Mouse (Mus musculus) hindbrain, embryonic 14.5 days (tissue): ENCODE data around the gene Ncoa3. TPM values are rescaled to one million over a fixed set of nuclear protein-coding genes. Genes with fewer than 3 reads are reported as not detected.

Experiments
- ATAC-seq: fragments of 200-750 bp; cut with Nextera tagmentation; 2 replicates; pipeline ENCODE4 v1.8.0; 2017; ENCODE audit warnings: moderate number of reproducible peaks, mild to moderate bottlenecking, moderate TSS enrichment, moderate library complexity; ENCODE audit not compliant: low FRiP score
- DNase-seq: peaks from one replicate; pipeline ENCODE4 v3.0.0-alpha.2; 2015; ENCODE audit warnings: low spot score
- H3K27ac ChIP-seq: fragments of 300-500 bp; sonication (generic); 2 replicates; pipeline ENCODE4 v1.5.1; 2014; ENCODE audit warnings: mild to moderate bottlenecking, moderate library complexity
- H3K27me3 ChIP-seq: fragments of 300-500 bp; sonication (generic); 2 replicates; pipeline ENCODE4 v1.6.1; 2014; ENCODE audit warnings: mild to moderate bottlenecking, low read length, mixed read lengths; ENCODE audit not compliant: control insufficient read depth, insufficient read depth
- H3K36me3 ChIP-seq: fragments of 300-500 bp; sonication (generic); replicated peaks from 2 replicates; pipeline ENCODE4 v1.6.1; 2014; ENCODE audit not compliant: control insufficient read depth, insufficient read depth
- H3K4me1 ChIP-seq: fragments of 300-500 bp; sonication (generic); replicated peaks from 2 replicates; pipeline ENCODE4 v1.6.1; 2014; ENCODE audit warnings: antibody characterized with exemption, low read length, mixed read lengths; ENCODE audit not compliant: control insufficient read depth, insufficient read depth
- H3K4me2 ChIP-seq: fragments of 300-500 bp; sonication (generic); replicated peaks from 2 replicates; pipeline ENCODE4 v1.6.1; 2014; ENCODE audit warnings: mild to moderate bottlenecking, moderate library complexity
- H3K4me3 ChIP-seq: fragments of 300-500 bp; sonication (generic); replicated peaks from 2 replicates; pipeline ENCODE4 v1.5.1; 2014; ENCODE audit warnings: mild to moderate bottlenecking, low read length
- H3K9ac ChIP-seq: fragments of 300-500 bp; sonication (generic); 2 replicates; pipeline ENCODE4 v1.6.1; 2014
- H3K9me3 ChIP-seq: fragments of 300-500 bp; sonication (generic); 2 replicates; pipeline ENCODE4 v1.6.1; 2016; ENCODE audit warnings: low read length; ENCODE audit not compliant: control insufficient read depth
- WGBS: fragments of 180-500 bp; shearing (Covaris S2); extraction: QIAGEN DNeasy Blood & Tissue Kit; methylation state at CpG from one replicate; pipeline ENCODE4 v1.1.7; 2014; 5-methylcytosine and 5-hydroxymethylcytosine counted together
- polyA plus RNA-seq: library from polyadenylated mRNA; unstranded; fragments of >200 nt; fragmentation: Nextera tagmentation; extraction: Ambion mirVana; gene quantifications from 2 replicates; pipeline ENCODE4 v1.2.1, GENCODE M21; 2014

The Ncoa3 gene
- polyA plus RNA-seq, 1 experiment from 2014 or later: 15.5 TPM

DNA sequence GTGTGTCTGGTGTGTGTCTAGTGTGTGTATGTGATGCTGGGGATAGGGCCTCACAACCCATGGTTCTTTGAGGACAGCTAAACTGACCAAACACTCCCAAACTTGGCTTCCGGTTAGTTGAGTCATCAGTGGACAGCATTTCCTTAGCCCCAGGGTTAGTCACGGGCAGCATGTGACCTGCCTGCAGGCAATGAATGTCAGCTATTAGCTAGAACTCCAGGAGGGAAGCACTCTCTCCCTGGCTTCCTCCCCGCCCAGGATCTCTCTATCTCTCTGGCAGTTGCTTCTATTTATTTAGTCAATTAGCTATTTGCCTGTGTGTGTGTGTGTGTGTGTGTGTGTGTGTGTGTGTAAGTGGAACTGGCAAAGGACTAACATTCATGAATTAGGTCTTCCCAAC, 23.6 kb upstream of the Ncoa3 start:
- no peak for DNase-seq
- Histone ChIP-seq H3K9me3 (no peaks in the 10 kb centered on the region), H3K36me3 (no peaks in the 10 kb centered on the region), H3K9ac (no peak overlapping the region), H3K4me2 (no peak overlapping the region), H3K27ac (no peak overlapping the region), H3K4me1 (no peaks in the 10 kb centered on the region), H3K4me3 (no peak overlapping the region), H3K27me3 (no peaks in the 10 kb centered on the region)
- ATAC-seq: no peak
- WGBS: 31% methylated on average over 3 of the region's 3 CpGs

DNA sequence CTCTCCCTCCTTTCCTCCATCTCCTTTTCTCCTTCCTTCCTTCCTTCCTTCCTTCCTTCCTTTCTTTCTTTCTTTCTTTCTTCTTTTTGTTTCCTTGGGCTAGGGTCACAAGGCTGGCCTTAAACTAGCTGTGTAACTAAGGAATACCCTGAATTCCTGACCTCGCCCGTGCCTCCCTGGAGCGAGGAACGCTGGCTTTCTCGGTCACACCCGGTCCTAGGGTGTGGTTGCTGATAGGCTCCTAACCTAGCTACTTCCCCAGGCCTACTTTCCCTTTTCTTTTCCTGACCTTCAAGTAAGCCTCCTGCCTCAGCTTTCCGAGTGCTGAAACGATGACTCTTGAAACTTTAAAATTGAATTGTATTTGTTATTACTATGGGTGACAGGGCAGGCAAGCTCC, 23.0 kb upstream of the Ncoa3 start:
- no peak for ATAC-seq
- Histone ChIP-seq H3K27ac (no peak overlapping the region), H3K4me3 (no peak overlapping the region), H3K9ac (no peak overlapping the region), H3K27me3 (no peaks in the 10 kb centered on the region), H3K36me3 (no peaks in the 10 kb centered on the region), H3K4me1 (no peaks in the 10 kb centered on the region), H3K9me3 (no peaks in the 10 kb centered on the region), H3K4me2 (no peak overlapping the region)
- WGBS: 56% methylated on average over 8 of the region's 8 CpGs
- DNase-seq: no peak

DNA sequence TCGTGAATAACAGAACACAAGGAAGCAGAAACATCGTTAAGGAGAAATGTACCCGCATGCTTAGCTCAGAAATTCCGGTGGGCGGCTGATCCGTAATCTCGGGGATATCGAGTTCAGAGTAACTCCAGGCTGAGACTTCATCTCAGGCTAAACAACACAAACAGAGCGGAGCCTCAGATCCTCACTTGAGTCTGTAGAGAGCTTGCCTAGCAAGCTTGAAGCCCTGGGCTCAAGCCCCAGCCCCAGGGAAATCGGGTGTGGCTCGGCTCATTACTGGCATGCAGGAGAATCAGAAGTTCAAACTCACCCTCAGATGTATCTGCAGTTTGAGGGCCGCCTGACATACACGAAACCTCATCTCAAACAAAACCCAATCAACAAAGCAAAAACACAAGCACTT, 22.5 kb upstream of the Ncoa3 start:
- Histone ChIP-seq H3K4me2 (no peak overlapping the region), H3K27me3 (no peaks in the 10 kb centered on the region), H3K9ac (no peak overlapping the region), H3K4me3 (no peak overlapping the region), H3K9me3 (no peaks in the 10 kb centered on the region), H3K27ac (no peak overlapping the region), H3K4me1 (no peaks in the 10 kb centered on the region), H3K36me3 (no peaks in the 10 kb centered on the region)
- ATAC-seq (no peak), DNase-seq (no peak)
- WGBS: 91% methylated on average over 13 of the region's 13 CpGs

DNA sequence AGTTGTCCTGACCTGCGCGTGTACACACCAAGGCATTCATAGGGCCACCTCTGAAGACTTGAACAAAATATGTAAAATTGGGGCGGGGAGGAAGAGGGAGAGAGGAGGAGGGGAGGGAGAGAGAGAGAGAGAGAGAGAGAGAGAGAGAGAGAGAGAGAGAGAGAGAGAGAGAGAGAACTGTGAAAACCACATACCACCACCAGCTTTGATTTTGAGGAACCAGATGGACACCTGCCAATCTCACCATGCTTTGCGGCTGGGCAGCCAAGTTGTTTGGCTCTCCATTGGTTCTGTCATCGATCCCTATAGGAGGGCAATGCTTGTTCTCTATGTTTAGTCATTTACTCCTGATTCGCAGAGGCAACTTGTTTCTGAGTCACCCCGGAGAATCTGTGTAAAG, 21.7 kb upstream of the Ncoa3 start:
- ATAC-seq (no peak), DNase-seq (no peak)
- no peak overlapping the region for H3K4me3 ChIP-seq
- no peak overlapping the region for H3K4me2 ChIP-seq
- no peak overlapping the region for H3K9ac ChIP-seq
- no peaks in the 10 kb centered on the region for H3K4me1 ChIP-seq
- no peak overlapping the region for H3K27ac ChIP-seq
- H3K36me3 ChIP-seq: no peaks in the 10 kb centered on the region
- WGBS: 95% methylated on average over 7 of the region's 7 CpGs
- no peaks in the 10 kb centered on the region for H3K9me3 ChIP-seq
- H3K27me3 ChIP-seq: no peaks in the 10 kb centered on the region

DNA sequence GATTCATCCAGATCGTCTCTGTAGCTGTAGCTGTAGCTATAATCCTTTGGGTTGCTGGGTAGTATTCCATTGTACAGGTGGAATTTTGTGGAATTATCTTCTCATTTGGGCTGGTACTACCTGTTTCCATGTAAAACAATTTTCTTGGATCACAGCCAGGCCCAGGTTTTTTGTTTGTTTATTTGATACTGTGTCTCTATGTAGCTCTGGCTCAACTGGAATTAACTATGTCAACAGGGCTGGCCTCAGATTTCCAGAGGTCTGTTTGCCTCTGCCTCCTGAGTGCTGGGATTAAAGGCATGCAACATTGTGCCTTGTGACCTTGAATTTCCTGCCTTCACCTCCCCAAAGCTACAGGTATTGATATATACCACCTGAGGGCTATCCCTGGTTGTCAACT, 18.1 kb upstream of the Ncoa3 start:
- DNase-seq: no peak
- Histone ChIP-seq H3K36me3 (no peaks in the 10 kb centered on the region), H3K4me3 (no peak overlapping the region), H3K4me2 (no peak overlapping the region), H3K9me3 (no peaks in the 10 kb centered on the region), H3K27ac (no peak overlapping the region), H3K9ac (no peak overlapping the region), H3K27me3 (no peaks in the 10 kb centered on the region), H3K4me1 (no peaks in the 10 kb centered on the region)
- 94% methylated on average over 1 of the region's 1 CpGs for WGBS
- no peak for ATAC-seq

DNA sequence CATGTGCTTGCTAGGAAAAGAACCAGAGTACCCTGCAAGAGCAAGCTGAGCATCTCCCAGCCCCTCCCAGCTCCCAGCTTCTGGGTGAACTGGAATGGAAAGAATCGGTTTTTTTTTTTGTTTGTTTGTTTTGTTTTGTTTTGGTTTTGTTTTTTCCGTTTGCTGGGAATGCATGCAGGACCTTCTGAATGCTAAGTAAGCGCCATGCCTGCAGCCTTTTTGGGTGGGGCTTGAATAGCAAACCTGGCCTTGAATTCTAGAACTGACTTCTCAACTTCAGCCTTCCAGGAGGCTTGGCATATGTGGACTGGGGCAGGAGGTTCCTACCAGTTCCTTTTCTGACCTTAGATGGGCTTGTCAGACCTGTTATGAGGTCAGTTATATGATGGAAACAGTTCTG, 16.2 kb upstream of the Ncoa3 start:
- 80% methylated on average over 3 of the region's 3 CpGs for WGBS
- no peak overlapping the region for H3K4me2 ChIP-seq

DNA sequence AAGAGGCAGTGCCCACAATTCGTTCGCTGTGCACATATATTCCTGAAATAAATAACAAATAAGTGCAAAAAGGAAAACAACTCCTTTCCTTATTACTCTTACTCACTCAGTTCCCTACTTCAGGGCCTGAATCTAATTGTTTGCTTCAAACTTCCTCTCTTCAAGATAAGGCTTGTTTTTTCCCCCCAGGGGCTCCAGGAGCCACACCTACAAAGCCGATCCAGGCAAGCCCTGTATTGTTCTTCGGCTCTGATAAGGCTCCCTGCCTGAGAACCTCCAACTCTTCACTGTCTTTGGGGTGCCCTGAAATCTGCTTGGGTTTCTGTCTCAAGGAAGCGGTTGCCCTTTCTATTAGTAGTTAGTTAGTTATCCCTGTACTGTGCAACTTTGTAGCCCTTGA, 15.6 kb upstream of the Ncoa3 start:
- WGBS: 74% methylated on average over 5 of the region's 5 CpGs
- no peaks in the 10 kb centered on the region for H3K9me3 ChIP-seq
- ATAC-seq (no peak), DNase-seq (no peak)
- no peaks in the 10 kb centered on the region for H3K4me1 ChIP-seq
- H3K27ac ChIP-seq: no peak overlapping the region
- H3K36me3 ChIP-seq: no peaks in the 10 kb centered on the region
- H3K4me3 ChIP-seq: no peak overlapping the region
- H3K4me2 ChIP-seq: no peak overlapping the region
- H3K9ac ChIP-seq: no peak overlapping the region
- H3K27me3 ChIP-seq: no peaks in the 10 kb centered on the region

More for the DNA sequence above, 16.2 kb upstream of the Ncoa3 start:
- ATAC-seq: no peak
- H3K9me3 ChIP-seq: no peaks in the 10 kb centered on the region
- H3K4me1 ChIP-seq: no peaks in the 10 kb centered on the region
- no peak overlapping the region for H3K9ac ChIP-seq
- no peak overlapping the region for H3K4me3 ChIP-seq
- no peaks in the 10 kb centered on the region for H3K36me3 ChIP-seq
- H3K27me3 ChIP-seq: no peaks in the 10 kb centered on the region
- H3K27ac ChIP-seq: no peak overlapping the region
- no peak for DNase-seq

DNA sequence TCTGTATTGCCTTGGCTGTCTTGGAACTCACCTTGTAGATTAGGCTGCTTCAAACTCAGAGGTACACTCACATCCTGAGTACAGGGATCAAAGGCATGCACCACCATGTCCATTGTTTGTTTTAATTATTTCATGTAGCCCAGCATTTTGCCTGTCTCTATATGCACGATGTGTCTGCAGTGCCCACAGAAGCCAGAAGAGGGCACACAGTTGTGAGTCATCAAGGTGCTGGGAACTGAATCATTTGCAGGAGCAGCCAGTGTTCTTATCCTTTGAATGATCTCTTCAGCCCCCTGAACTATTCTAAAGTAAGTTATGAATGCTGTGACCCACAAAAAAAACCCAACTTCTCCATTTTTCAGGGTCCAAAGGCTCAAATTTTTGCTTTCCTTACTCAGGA, 14.3 kb upstream of the Ncoa3 start:
- DNase-seq (no peak), ATAC-seq (no peak)
- H3K9me3 ChIP-seq: no peaks in the 10 kb centered on the region
- no peaks in the 10 kb centered on the region for H3K36me3 ChIP-seq
- no peak overlapping the region for H3K4me3 ChIP-seq
- H3K9ac ChIP-seq: no peak overlapping the region
- H3K27ac ChIP-seq: no peak overlapping the region
- H3K4me2 ChIP-seq: no peak overlapping the region
- no peaks in the 10 kb centered on the region for H3K4me1 ChIP-seq
- WGBS: 97% methylated on average over 1 of the region's 1 CpGs
- no peaks in the 10 kb centered on the region for H3K27me3 ChIP-seq

DNA sequence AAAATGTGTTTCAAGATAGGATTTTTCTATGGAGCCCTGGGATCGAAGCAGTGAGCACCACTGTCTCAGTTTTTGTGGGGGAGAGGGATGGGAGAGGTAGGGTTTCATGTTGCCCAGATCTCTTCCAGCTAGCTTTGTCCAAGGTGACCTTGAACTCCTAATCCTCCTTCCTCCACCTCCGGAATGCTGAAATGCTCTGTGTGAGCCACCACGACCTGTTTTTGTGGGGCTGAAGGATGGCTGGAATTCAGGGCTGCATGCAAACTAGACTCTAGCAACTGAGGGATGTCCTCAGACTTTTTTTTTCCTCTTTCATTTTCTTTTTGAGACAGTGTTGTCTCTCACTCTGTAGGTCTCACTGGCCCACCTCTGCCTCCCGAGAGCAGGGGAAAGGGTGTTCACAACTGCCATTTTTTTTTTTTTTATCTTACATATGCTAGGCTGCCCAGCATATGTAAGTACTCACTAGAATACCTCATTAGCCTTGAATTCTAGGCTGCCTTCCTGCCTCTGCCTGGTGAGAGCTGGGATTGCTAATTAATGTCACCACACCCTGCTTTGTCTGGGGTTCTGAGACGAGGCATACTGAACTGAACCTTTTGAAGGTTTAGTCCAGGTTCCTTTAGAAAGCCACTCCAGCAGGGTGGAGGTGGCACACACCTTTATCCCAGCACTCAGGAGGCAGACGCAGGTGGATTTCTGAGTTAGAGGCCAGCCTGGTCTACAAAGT, 11.0 kb upstream of the Ncoa3 start:
- no peak overlapping the region for H3K4me3 ChIP-seq
- H3K9me3 ChIP-seq: no peaks in the 10 kb centered on the region
- H3K4me1 ChIP-seq: no peaks in the 10 kb centered on the region
- 74% methylated on average over 6 of the region's 6 CpGs for WGBS
- no peaks in the 10 kb centered on the region for H3K36me3 ChIP-seq
- no peak overlapping the region for H3K9ac ChIP-seq
- DNase-seq: no peak
- no peak overlapping the region for H3K27ac ChIP-seq
- H3K4me2 ChIP-seq: no peak overlapping the region
- no peak for ATAC-seq
- H3K27me3 ChIP-seq: no peaks in the 10 kb centered on the region
